Mouse (Mus musculus): ENCODE data around the gene Ydjc. TPM values are rescaled to one million over a fixed set of nuclear protein-coding genes. Genes with fewer than 3 reads are reported as not detected.
"Not testable (repeated sequence)": the region's sequence is repeated elsewhere in the genome, so short reads cannot be mapped to it uniquely, and the experiment has no call there.

Gene Ydjc
- polyA plus RNA-seq, 1 experiment from 2014 or later, result 52.3 TPM

DNA sequence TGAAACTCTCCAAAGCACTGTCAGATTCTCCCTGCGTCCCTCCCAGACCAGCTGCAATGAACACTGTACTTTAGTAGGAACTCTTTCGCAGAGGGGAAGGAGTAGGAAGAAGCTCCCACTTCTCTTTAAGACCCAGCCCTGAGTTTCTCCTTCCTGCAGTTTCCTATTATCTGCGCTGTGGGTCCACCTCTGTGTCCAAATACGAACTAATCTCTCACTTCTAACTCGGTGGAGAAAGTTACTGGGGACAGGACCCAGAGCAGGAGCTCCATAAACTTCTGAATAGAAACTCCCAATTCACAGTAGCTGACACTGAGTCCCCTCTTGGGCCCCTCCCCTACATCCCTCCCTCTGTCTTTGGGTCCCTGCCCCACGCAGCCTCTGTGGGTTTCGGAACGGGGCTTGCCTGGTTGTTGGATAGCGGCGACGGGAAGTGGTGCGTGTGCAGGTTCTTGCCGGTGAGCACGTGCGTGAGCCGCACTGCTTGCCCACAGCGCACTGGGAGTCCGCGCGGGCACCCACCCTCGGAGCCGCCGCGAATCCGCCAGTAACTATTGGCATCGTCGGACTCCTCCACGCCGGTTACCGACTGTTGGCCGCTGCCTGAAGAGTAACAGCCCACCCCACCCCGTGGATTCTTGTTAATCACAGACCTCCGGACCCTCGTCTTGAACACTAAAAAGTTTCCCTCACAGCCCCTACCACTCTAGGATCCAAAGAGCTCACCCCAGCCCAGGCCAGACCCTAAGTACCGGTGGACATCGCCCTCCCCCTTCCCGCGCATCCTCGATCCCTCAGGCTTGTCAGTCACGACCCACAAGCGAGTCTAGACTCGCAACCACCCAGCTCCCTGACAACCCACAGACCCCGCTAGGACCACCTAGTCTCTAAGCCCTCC is 13.0 kb upstream of the Ydjc start:
- no peaks in the 10 kb centered on the region for H3K36me3 ChIP-seq
- peak overlapping the region; percentile 87 for H3K4me2 ChIP-seq
- H3K9ac ChIP-seq (replicated peaks), result peak overlapping the region; percentile 61
- ATAC-seq (ENCODE audit: low FRiP score), result peak; percentile 7; the same call in 1 of the 2 replicates
- no peaks in the 10 kb centered on the region for H3K9me3 ChIP-seq (replicated peaks)
- H3K27me3 ChIP-seq (replicated peaks), result no peaks in the 10 kb centered on the region
- peaks cover 17% of the 10 kb centered on the region for H3K4me1 ChIP-seq
- peak overlapping the region; percentile 83 for H3K4me3 ChIP-seq (replicated peaks)
- 4% methylated on average over 43 of the region's 43 CpGs for WGBS
- peak overlapping the region; percentile 81 for H3K27ac ChIP-seq (replicated peaks)

DNA sequence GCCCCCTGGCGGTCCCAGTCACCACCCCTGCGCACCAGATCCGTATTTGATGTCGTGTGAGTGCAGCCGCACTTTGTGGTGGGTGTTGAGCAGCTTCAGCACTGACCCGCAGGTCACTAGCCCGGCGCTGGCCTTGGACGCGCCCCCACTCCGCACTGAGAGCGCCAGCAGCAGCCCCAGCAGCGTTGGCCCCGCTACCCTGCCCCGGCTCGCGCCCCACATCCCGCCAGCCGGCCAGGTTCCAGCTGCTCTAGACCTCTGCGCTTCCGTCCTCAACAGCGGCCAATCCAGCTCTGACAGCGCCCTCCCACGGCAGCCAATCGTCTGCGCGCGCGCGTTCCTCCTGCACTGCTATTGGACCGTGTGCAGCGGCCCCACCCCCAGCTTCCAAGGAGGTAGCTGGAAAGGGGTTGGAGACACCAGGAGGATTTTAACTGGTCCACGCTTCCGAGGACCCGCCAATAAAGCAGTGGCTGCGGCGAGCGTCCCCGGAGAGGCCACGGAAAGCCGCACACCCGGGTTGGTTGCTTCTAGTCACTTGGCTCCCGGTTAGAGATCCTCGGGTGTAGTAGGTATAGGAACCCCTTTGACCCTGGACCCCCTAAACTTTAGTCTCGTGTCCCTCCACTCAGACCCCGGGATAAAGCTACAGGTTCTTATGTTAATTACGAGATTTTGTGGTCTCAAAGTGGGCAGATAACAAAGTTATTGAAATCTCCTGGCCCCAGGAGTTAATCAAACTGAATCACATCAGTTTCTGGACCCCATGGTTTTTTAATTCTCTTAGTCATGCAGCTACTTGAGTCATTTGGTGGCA is 12.1 kb upstream of the Ydjc start, which contains the start of gene Sdf2l1:
Gene Sdf2l1 (minus strand): TSS at position 295 of the 817 bp plus-strand sequence.
- Histone ChIP-seq H3K9me3 (replicated peaks) (no peaks in the 10 kb centered on the region), H3K4me2 (peak within 1 kb of the TSS; percentile 87), H3K27ac (replicated peaks) (peak within 1 kb of the TSS; percentile 81), H3K27me3 (replicated peaks) (no peaks in the 10 kb centered on the region), H3K4me1 (peaks cover 17% of the 10 kb centered on the region), H3K36me3 (no peaks in the 10 kb centered on the region), H3K9ac (replicated peaks) (peak within 1 kb of the TSS; percentile 61), H3K4me3 (replicated peaks) (peak within 1 kb of the TSS; percentile 83)
- ATAC-seq (ENCODE audit: low FRiP score), result peak; percentile 99
- WGBS, result under 1% methylated on average over 47 of the region's 47 CpGs

DNA sequence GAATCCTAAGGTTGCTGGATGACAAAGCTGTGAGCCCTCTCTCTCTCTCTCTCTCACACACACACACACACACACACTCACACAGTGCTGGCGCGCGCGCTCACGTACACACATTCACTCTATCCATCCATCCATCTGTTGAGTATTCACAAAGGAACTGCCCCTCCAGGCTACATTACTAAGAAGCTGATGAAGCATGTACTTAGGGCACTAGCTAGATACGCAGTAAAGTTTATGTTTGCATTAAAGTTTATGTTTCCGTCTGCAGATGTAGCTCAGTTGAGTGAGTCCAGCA is 11.6 kb upstream of the Ydjc start:
- no peak overlapping the region for H3K27ac ChIP-seq (replicated peaks)
- H3K4me3 ChIP-seq (replicated peaks), result peak overlapping the region; percentile 83
- peak overlapping the region; percentile 18; the same call in 1 of the 2 replicates for H3K9ac ChIP-seq (replicated peaks)
- 34% methylated on average over 7 of the region's 7 CpGs for WGBS
- H3K4me1 ChIP-seq, result peaks cover 17% of the 10 kb centered on the region
- peak overlapping the region; percentile 87 for H3K4me2 ChIP-seq
- peak; percentile 34; the same call in 1 of the 2 replicates for ATAC-seq (ENCODE audit: low FRiP score)
- no peaks in the 10 kb centered on the region for H3K27me3 ChIP-seq (replicated peaks)
- H3K36me3 ChIP-seq, result no peaks in the 10 kb centered on the region
- H3K9me3 ChIP-seq (replicated peaks), result no peaks in the 10 kb centered on the region

DNA sequence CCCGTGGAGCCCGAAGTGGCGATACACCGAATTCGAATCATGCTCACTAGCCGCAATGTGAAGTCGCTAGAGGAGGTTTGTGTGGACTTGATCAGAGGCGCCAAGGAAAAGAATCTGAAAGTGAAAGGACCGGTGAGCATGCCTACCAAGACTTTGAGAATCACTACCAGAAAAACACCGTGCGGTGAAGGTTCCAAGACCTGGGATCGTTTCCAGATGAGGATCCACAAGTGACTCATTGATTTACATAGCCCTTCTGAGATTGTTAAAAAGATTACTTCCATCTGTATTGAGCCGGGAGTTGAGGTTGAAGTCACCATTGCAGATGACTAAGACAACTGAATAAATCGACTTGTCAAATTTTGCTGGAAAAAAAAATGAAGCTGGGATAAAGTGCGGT is 7.1 kb upstream of the Ydjc start:
- Histone ChIP-seq H3K27me3 (replicated peaks) (no peaks in the 10 kb centered on the region), H3K4me2 (no peak overlapping the region), H3K9me3 (replicated peaks) (no peaks in the 10 kb centered on the region), H3K4me3 (replicated peaks) (no peak overlapping the region), H3K4me1 (peaks cover 7% of the 10 kb centered on the region), H3K27ac (replicated peaks) (no peak overlapping the region), H3K36me3 (no peaks in the 10 kb centered on the region), H3K9ac (replicated peaks) (no peak overlapping the region)
- ATAC-seq (ENCODE audit: low FRiP score), result no peak
- WGBS, result 89% methylated on average over 15 of the region's 15 CpGs

DNA sequence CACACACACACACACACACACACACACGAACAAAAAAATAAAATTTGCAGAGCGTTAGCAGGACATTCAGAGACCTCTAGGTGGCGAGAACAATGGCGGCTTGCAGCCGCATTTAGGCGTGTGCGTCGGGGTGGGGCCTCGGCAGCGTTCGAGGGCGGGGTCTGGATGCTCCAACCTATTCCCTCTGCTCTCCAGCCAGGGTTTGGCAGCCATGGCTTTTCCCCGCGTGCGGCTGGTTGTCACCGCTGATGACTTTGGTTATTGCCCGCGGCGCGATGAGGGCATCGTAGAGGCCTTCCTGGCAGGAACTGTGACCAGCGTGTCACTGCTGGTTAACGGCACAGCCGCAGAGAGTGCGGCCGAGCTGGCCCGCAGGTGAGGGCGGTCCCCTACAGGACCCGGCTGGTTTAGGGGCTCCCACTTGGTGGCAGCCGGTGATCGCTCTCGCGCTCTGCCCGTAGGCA is 2.4 kb downstream of the Ydjc start, which contains the start of gene Ccdc116:
Gene Ccdc116 (minus strand): TSS at position 458 of the 464 bp plus-strand sequence.
- Histone ChIP-seq H3K4me2 (peak within 1 kb of the TSS; percentile 93), H3K27me3 (replicated peaks) (no peaks in the 10 kb centered on the region), H3K4me3 (replicated peaks) (peak within 1 kb of the TSS; percentile 55), H3K36me3 (0 out of 2 replicates have a peak, but pooled peaks cover 5% of the 10 kb centered on the region), H3K4me1 (peaks cover 17% of the 10 kb centered on the region), H3K27ac (replicated peaks) (peak within 1 kb of the TSS; percentile 64), H3K9me3 (replicated peaks) (no peaks in the 10 kb centered on the region), H3K9ac (replicated peaks) (peak within 1 kb of the TSS; percentile 62)
- peak; percentile 90 for ATAC-seq (ENCODE audit: low FRiP score)
- WGBS, result under 1% methylated on average over 34 of the region's 34 CpGs

DNA sequence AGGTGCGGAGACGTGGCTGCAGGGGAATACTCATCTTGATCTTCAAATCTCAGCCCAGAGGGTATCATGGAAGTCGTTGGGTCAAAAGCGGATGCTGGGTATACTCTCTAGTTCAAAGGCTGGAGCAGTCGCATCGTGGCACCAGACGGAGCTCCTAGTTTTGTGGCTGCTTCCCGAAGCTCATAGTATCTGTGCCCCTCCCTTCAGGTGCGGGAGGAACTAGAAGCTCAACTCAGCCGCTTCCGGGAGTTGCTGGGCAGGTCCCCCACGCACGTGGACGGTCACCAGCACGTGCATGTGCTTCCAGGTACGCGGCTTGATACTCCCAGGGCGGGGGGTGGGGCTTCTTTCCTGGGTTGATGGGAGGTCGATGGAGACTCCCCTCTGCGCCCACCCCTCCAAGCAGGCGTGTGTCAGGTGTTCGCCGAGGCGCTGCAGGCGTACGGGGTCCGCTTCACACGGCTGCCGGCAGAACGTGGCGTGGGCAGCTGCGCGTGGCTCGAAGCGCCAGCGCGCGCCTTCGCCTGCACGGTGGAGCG is 3.0 kb downstream of the Ydjc start:
- Histone ChIP-seq H3K4me3 (replicated peaks) (peak overlapping the region; percentile 55), H3K4me1 (peaks cover 17% of the 10 kb centered on the region), H3K9me3 (replicated peaks) (no peaks in the 10 kb centered on the region), H3K9ac (replicated peaks) (peak overlapping the region; percentile 62), H3K4me2 (peak overlapping the region; percentile 93), H3K27me3 (replicated peaks) (no peaks in the 10 kb centered on the region), H3K27ac (replicated peaks) (peak overlapping the region; percentile 64), H3K36me3 (0 out of 2 replicates have a peak, but pooled peaks cover 8% of the 10 kb centered on the region)
- ATAC-seq (ENCODE audit: low FRiP score), result peak; percentile 68
- under 1% methylated on average over 41 of the region's 41 CpGs for WGBS

DNA sequence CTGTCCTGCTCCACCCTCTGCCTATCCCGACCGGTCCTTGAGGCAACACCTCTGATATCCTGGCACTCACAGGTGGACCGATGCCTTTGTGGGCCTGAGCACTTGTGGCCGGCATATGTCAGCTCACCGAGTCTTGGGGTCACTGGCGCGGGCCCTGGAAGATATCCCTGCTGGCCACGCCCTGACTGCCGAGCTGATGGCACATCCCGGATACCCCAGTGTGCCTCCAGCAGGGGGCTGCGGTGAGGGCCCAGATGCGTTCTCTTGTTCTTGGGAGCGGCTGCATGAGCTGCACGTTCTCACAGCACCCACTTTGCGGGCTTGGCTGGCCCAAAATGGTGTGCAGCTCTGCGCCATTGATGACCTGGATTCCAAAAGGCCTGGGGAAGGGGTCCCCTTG is 3.7 kb downstream of the Ydjc start:
- Histone ChIP-seq H3K9me3 (replicated peaks) (no peaks in the 10 kb centered on the region), H3K27ac (replicated peaks) (0 out of 2 replicates have a peak overlapping the region, but pooled peaks have one; percentile 37), H3K27me3 (replicated peaks) (no peaks in the 10 kb centered on the region), H3K4me1 (peaks cover 17% of the 10 kb centered on the region), H3K9ac (replicated peaks) (peak overlapping the region; percentile 62; the same call in 1 of the 2 replicates), H3K36me3 (0 out of 2 replicates have a peak, but pooled peaks cover 8% of the 10 kb centered on the region), H3K4me2 (peak overlapping the region; percentile 93), H3K4me3 (replicated peaks) (peak overlapping the region; percentile 55)
- peak; percentile 3; the same call in 1 of the 2 replicates for ATAC-seq (ENCODE audit: low FRiP score)
- WGBS, result 5% methylated on average over 16 of the region's 16 CpGs

DNA sequence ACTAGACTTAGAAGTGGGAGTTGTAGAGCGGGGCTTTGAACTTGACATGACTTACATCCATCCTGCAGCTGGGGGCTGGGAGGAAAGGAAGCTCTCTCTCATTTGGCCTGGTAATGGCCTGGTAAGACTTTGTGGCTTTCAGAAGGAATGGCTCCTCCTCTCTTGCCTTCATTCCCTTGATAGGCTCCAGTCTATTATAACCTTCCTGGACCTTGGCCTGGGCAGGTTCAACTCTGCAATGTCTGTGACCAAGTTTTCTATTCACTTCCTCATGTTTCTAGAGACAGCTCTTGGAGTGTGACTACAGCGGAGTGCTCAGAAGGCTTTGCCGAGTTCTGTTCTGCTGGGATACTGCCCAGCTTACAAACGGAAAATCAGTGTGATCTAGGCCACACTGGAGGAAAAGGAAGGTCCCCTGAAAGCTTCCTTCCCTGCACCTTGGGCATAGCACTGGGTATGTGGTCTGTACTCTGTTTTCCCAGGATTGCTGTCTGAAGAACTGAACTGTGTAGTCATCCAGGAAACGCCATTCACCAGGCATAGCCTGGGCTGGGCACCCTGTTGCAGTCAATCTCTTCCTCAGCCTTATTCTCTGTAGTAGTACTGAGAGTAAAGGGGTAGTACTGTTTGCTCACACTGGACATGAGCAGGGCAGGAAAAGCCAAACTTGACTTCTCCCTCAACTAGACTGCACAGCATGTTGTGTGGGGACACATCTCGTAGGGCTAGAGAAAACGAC is 6.3 kb downstream of the Ydjc start:
- H3K9ac ChIP-seq (replicated peaks), result no peak overlapping the region
- H3K27me3 ChIP-seq (replicated peaks), result no peaks in the 10 kb centered on the region
- 88% methylated on average over 7 of the region's 7 CpGs for WGBS
- peaks cover 17% of the 10 kb centered on the region for H3K4me1 ChIP-seq
- H3K9me3 ChIP-seq (replicated peaks), result no peaks in the 10 kb centered on the region
- no peak for ATAC-seq (ENCODE audit: low FRiP score)
- no peak overlapping the region for H3K4me2 ChIP-seq
- no peak overlapping the region for H3K4me3 ChIP-seq (replicated peaks)
- H3K27ac ChIP-seq (replicated peaks), result no peak overlapping the region
- peaks cover 28% of the 10 kb centered on the region; the same call in 1 of the 2 replicates for H3K36me3 ChIP-seq

DNA sequence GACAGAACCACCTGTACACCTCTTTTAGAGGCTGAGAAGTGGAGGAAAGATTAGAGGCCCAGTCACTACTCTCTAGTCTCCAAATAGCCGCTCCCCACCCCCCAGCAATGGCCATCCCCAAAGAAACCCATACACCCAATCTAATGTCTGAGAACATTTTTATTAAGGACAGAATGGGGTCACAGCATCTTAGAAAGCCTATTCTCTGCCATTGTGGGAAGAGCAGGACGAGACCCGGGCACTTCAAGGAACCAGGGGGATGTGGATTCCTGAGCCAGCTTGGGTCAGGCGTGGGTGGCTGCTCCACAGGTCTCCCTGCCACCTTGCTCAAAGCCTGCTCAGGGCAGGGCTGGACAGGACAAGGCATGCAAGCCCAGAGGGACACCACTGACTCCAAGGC is 7.5 kb downstream of the Ydjc start:
- Histone ChIP-seq H3K4me1 (peaks cover 17% of the 10 kb centered on the region), H3K9me3 (replicated peaks) (no peaks in the 10 kb centered on the region), H3K27ac (replicated peaks) (no peak overlapping the region), H3K4me2 (no peak overlapping the region), H3K4me3 (replicated peaks) (no peak overlapping the region), H3K36me3 (peaks cover 36% of the 10 kb centered on the region; the same call in 1 of the 2 replicates), H3K27me3 (replicated peaks) (no peaks in the 10 kb centered on the region), H3K9ac (replicated peaks) (no peak overlapping the region)
- no peak for ATAC-seq (ENCODE audit: low FRiP score)
- 95% methylated on average over 4 of the region's 4 CpGs for WGBS

DNA sequence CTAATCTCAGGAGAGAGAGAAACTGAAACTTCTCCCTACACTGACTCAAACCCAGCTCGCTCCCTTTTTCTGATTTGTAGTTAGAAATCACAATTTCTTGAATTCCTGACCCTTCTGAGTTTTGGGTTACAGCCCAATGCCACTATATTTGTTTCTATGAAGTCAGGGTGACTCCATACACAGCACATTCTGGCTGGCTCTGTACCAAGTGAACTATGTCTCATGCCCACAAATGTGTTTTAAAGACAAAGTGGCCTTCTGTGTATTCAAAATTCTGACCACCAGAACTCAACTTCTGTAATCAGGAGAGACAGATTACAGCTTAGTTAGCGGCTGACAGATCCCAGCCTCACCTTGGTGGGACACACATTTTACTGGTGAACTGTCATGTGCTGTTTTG is 9.9 kb downstream of the Ydjc start:
- Histone ChIP-seq H3K27ac (replicated peaks) (no peak overlapping the region), H3K9ac (replicated peaks) (no peak overlapping the region), H3K4me2 (no peak overlapping the region), H3K27me3 (replicated peaks) (no peaks in the 10 kb centered on the region), H3K4me1 (no peaks in the 10 kb centered on the region), H3K36me3 (peaks cover 57% of the 10 kb centered on the region), H3K4me3 (replicated peaks) (no peak overlapping the region), H3K9me3 (replicated peaks) (no peaks in the 10 kb centered on the region)
- WGBS, result 89% methylated on average over 2 of the region's 2 CpGs
- ATAC-seq (ENCODE audit: low FRiP score), result no peak

DNA sequence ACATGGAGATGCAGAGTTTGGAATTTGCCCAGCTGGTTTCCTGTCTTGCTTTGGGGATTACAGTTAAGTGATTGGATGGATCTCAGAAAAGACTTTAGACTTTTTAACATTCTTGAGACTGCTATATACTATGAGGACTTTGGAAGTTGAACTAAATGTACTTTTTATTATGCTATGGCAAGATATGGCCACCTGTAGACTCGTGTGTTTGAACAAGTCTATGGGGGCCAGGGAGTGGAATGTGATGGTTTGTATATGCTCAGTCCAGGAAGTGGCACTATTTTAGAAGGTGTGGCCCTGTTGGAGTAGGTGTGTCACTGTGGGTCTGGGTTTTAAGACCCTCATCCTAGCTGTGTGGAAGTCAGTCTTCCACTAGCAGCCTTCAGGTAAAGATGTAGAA is 21.1 kb downstream of the Ydjc start:
- not testable (repeated sequence) for H3K4me2 ChIP-seq; ATAC-seq (ENCODE audit: low FRiP score); H3K27me3 ChIP-seq (replicated peaks); H3K4me1 ChIP-seq; H3K9ac ChIP-seq (replicated peaks); H3K27ac ChIP-seq (replicated peaks); H3K4me3 ChIP-seq (replicated peaks); H3K9me3 ChIP-seq (replicated peaks)
- peaks cover 18% of the 10 kb centered on the region for H3K36me3 ChIP-seq
- WGBS, result 89% methylated on average over 1 of the region's 1 CpGs

All from neural tube, embryonic 15.5 days (tissue).